Mouse (Mus musculus) megakaryocyte, embryonic 14.5 days (primary cell): ENCODE results near the gene Adgrl3.

Source experiments
- FLI1 ChIP-seq: IDR thresholded peaks from 2 replicates; pipeline ENCODE4 v1.6.1; 2012; ENCODE audit warnings: low read length, inconsistent platforms, mixed read lengths
- GATA1 ChIP-seq: IDR thresholded peaks from 3 replicates; pipeline ENCODE4 v1.6.1; 2012; ENCODE audit warnings: mixed read lengths, low read length, inconsistent platforms, borderline replicate concordance

GRCm38 (mm10) chr5:81582886-81583285 lies 562.9 kb downstream of the Adgrl3 start:
- TF ChIP-seq FLI1 (no peak), GATA1 (no peak)
